Mouse (Mus musculus): ENCODE measurements around the gene Wdr48. TPM values are rescaled to one million over a fixed set of nuclear protein-coding genes. Genes with fewer than 3 reads are reported as not detected.

Gene Wdr48
- total RNA-seq, 1 experiment from 2014 or later, result 40.1 TPM

- no peak for DNase-seq
Observed at GRCm38 (mm10) chr9:119925120-119925657, 30.5 kb downstream of the Wdr48 start.

GRCm38 (mm10) chr9:119925729-119926128 lies 31.1 kb downstream of the Wdr48 start:
- DNase-seq, result no peak

GRCm38 (mm10) chr9:119926497-119926896 lies 31.8 kb downstream of the Wdr48 start:
- no peak for DNase-seq

- peak; percentile 62 for DNase-seq
Observed at GRCm38 (mm10) chr9:119932358-119932757, 37.7 kb downstream of the Wdr48 start.

- no peak for DNase-seq
Observed at GRCm38 (mm10) chr9:119933675-119934074, 39.0 kb downstream of the Wdr48 start.

- DNase-seq, result peak; percentile 97
Observed at GRCm38 (mm10) chr9:119937005-119937773, 42.5 kb downstream of the Wdr48 start, which contains the start of the genes Gorasp1 and Ttc21a. TSS of gene Gorasp1 (minus strand) at chr9:119937565. TSS of gene Ttc21a (plus strand) at chr9:119937606.

- DNase-seq, result no peak
Observed at GRCm38 (mm10) chr9:119938496-119938895, 43.8 kb downstream of the Wdr48 start.

- DNase-seq, result no peak
Observed at GRCm38 (mm10) chr9:119939646-119940045, 45.0 kb downstream of the Wdr48 start.

GRCm38 (mm10) chr9:119941407-119941806 lies 46.7 kb downstream of the Wdr48 start:
- no peak for DNase-seq

- no peak for DNase-seq
Observed at GRCm38 (mm10) chr9:119941861-119942260, 47.2 kb downstream of the Wdr48 start.

- no peak for DNase-seq
Observed at GRCm38 (mm10) chr9:119943326-119943725, 48.6 kb downstream of the Wdr48 start.

GRCm38 (mm10) chr9:119945173-119945900 lies 50.7 kb downstream of the Wdr48 start:
- DNase-seq, result peak; percentile 64

GRCm38 (mm10) chr9:119948804-119949203 lies 54.1 kb downstream of the Wdr48 start:
- DNase-seq, result no peak

GRCm38 (mm10) chr9:119950434-119950833 lies 55.8 kb downstream of the Wdr48 start:
- DNase-seq, result no peak

- DNase-seq, result no peak
Observed at GRCm38 (mm10) chr9:119951388-119951787, 56.7 kb downstream of the Wdr48 start.

GRCm38 (mm10) chr9:119958835-119959234 lies 64.2 kb downstream of the Wdr48 start:
- DNase-seq, result peak; percentile 55

GRCm38 (mm10) chr9:119962216-119962615 lies 67.5 kb downstream of the Wdr48 start:
- DNase-seq, result peak; percentile 41

GRCm38 (mm10) chr9:119962987-119963667 lies 68.4 kb downstream of the Wdr48 start:
- DNase-seq, result peak; percentile 91

- peak; percentile 25 for DNase-seq
Observed at GRCm38 (mm10) chr9:119964206-119964605, 69.5 kb downstream of the Wdr48 start.

- peak; percentile 37 for DNase-seq
Observed at GRCm38 (mm10) chr9:119965186-119965585, 70.5 kb downstream of the Wdr48 start.

GRCm38 (mm10) chr9:119966221-119966910 lies 71.7 kb downstream of the Wdr48 start:
- peak; percentile 52 for DNase-seq

- DNase-seq, result no peak
Observed at GRCm38 (mm10) chr9:119969811-119970210, 75.1 kb downstream of the Wdr48 start.
